Mouse (Mus musculus) cerebellum, adult 2 months (tissue): ENCODE results near the gene Map6.

ENCODE experiments used
- CTCF ChIP-seq: fragments of 200-500 bp; IDR thresholded peaks from 2 replicates; pipeline ENCODE4 v1.5.1; 2011; ENCODE audit warnings: low read depth, mild to moderate bottlenecking, control low read depth, low read length, moderate library complexity, borderline replicate concordance; ENCODE audit not compliant: insufficient read depth
- POLR2A ChIP-seq: fragments of 200-500 bp; IDR thresholded peaks from 2 replicates; pipeline ENCODE4 v1.6.1; 2011; ENCODE audit warnings: low read length, control low read depth, borderline replicate concordance; ENCODE audit not compliant: insufficient read depth

- TF ChIP-seq CTCF (no peak), POLR2A (no peak)
Observed at GRCm38 (mm10) chr7:99224648-99225190, 42.5 kb upstream of the Map6 start.
